Mouse (Mus musculus) adrenal gland, postnatal 4 days (tissue): ENCODE measurements around the gene Mef2d. TPM values are rescaled to one million over a fixed set of nuclear protein-coding genes. Genes with fewer than 3 reads are reported as not detected.

Experiments used
- DNase-seq, 2 experiments: peaks; one replicate each; pipeline ENCODE4 v3.0.0; 2021 to 2022; ENCODE audit warnings: low spot score in 2 of 2, mixed read lengths in 2 of 2
- microRNA-seq: library from miRNA; unstranded; fragments of <30 nt; microRNA quantifications from one replicate; pipeline ENCODE4 v1.2.0, GENCODE M21; 2021
- total RNA-seq, 2 experiments: library from RNA; stranded (reverse); gene quantifications; 2 replicates each; pipeline ENCODE4 v1.2.3; 2021

Gene Mef2d
- total RNA-seq, 2 experiments from 2014 or later, result 90.0 to 92.1 TPM

GRCm38 (mm10) chr3:88207451-88208100, 65.4 kb downstream of the Mef2d start:
- no peak for DNase-seq

- no peak for DNase-seq
Observed at GRCm38 (mm10) chr3:88208226-88208720, 66.1 kb downstream of the Mef2d start.

- DNase-seq, result no peak
Observed at GRCm38 (mm10) chr3:88209306-88209705, 67.1 kb downstream of the Mef2d start.

- no peak for DNase-seq
Observed at GRCm38 (mm10) chr3:88210121-88210520, 67.9 kb downstream of the Mef2d start.

GRCm38 (mm10) chr3:88210918-88211317, 68.7 kb downstream of the Mef2d start:
- no peak for DNase-seq

GRCm38 (mm10) chr3:88212356-88212755, 70.2 kb downstream of the Mef2d start:
- no peak for DNase-seq

- DNase-seq, result no peak
Observed at GRCm38 (mm10) chr3:88213019-88213418, 70.8 kb downstream of the Mef2d start.

- no peak for DNase-seq
Observed at GRCm38 (mm10) chr3:88214197-88214938, 72.2 kb downstream of the Mef2d start.

- no peak for DNase-seq
Observed at GRCm38 (mm10) chr3:88214971-88215552, 72.9 kb downstream of the Mef2d start.

GRCm38 (mm10) chr3:88215553-88216004, 73.4 kb downstream of the Mef2d start:
- no peak for DNase-seq

- no peak for DNase-seq
Observed at GRCm38 (mm10) chr3:88216116-88216515, 73.9 kb downstream of the Mef2d start.

- DNase-seq, result no peak
Observed at GRCm38 (mm10) chr3:88216534-88217326, 74.6 kb downstream of the Mef2d start.

GRCm38 (mm10) chr3:88217679-88218078, 75.5 kb downstream of the Mef2d start:
- DNase-seq, result no peak

GRCm38 (mm10) chr3:88219940-88220339, 77.8 kb downstream of the Mef2d start:
- DNase-seq, result no peak

GRCm38 (mm10) chr3:88220842-88221241, 78.7 kb downstream of the Mef2d start:
- DNase-seq, result peak; percentile 43 to 69

Small RNA genes lying within 50 kb of the gene (microRNA-seq; reads per million reads assigned to microRNA genes)
- gene Gm25641 (not detected), gene Mir3093 (not detected), gene Mir9-1 (not detected)

Other genes with a start within 250 kb of the Mef2d start
- gene Hdgf, start 236.1 kb upstream of the Mef2d start, total RNA-seq, result 100 to 1,000 TPM; 205 to 213 TPM
- 100 to 1,000 TPM; 135 to 138 TPM for gene Mrpl24, start 222.9 kb upstream of the Mef2d start, total RNA-seq
- gene Isg20l2, start 212.1 kb upstream of the Mef2d start, total RNA-seq, result 10 to 100 TPM; 31.0 to 33.5 TPM
- 10 to 100 TPM; 21.9 to 24.9 TPM for gene Rrnad1, start 211.7 kb upstream of the Mef2d start, total RNA-seq
- gene Crabp2, start 193.7 kb upstream of the Mef2d start, total RNA-seq, result 1 to 10 TPM; 1.7 to 2.0 TPM
- 10 to 100 TPM; 16.2 to 24.3 TPM for gene Nes, start 171.3 kb upstream of the Mef2d start, total RNA-seq
- gene Bcan, start 142.1 kb upstream of the Mef2d start, total RNA-seq, result 10 to 100 TPM; 29.2 to 30.6 TPM
- not detected for gene Hapln2, start 114.8 kb upstream of the Mef2d start, total RNA-seq
- 10 to 100 TPM; 15.4 to 16.1 TPM for gene Gpatch4, start 99.3 kb upstream of the Mef2d start, total RNA-seq
- 100 to 1,000 TPM; 124 to 126 TPM for gene Naxe, start 83.9 kb upstream of the Mef2d start, total RNA-seq
- gene Ttc24, start 64.1 kb upstream of the Mef2d start, total RNA-seq, result not detected
- 10 to 100 TPM; 17.2 to 18.8 TPM for gene Iqgap3, start 60.4 kb upstream of the Mef2d start, total RNA-seq
- gene Rhbg, start 112.3 kb downstream of the Mef2d start, total RNA-seq, result 1 to 10 TPM; 2.2 to 3.8 TPM
- gene Gm38392, start 144.8 kb downstream of the Mef2d start, total RNA-seq, result 1 to 10 TPM in 1 of 2 experiments, under 1 TPM in 1; 0.65 to 1.4 TPM
- 10 to 100 TPM in 1 of 2 experiments, 1 to 10 TPM in 1; 8.0 to 11.0 TPM for gene Tsacc, start 154.6 kb downstream of the Mef2d start, total RNA-seq
- gene Cct3, start 154.7 kb downstream of the Mef2d start, total RNA-seq, result 100 to 1,000 TPM; 272 to 299 TPM
- gene Glmp, start 182.7 kb downstream of the Mef2d start, total RNA-seq, result 100 to 1,000 TPM; 163 to 166 TPM
- 1 to 10 TPM; 3.5 to 3.7 TPM for gene Tmem79, start 193.8 kb downstream of the Mef2d start, total RNA-seq
- gene Smg5, start 193.9 kb downstream of the Mef2d start, total RNA-seq, result 10 to 100 TPM; 68.2 to 69.0 TPM
- gene Paqr6, start 222.2 kb downstream of the Mef2d start, total RNA-seq, result 1 to 10 TPM; 4.9 to 6.4 TPM
- 1 to 10 TPM in 1 of 2 experiments, under 1 TPM in 1; 0.93 to 1.1 TPM for gene Bglap3, start 230.4 kb downstream of the Mef2d start, total RNA-seq
- gene Bglap2, start 236.3 kb downstream of the Mef2d start, total RNA-seq, result not detected
- 1 to 10 TPM; 2.5 to 2.8 TPM for gene Bglap, start 242.1 kb downstream of the Mef2d start, total RNA-seq